Mouse (Mus musculus): ENCODE data around the gene Tbl3.

DNA sequence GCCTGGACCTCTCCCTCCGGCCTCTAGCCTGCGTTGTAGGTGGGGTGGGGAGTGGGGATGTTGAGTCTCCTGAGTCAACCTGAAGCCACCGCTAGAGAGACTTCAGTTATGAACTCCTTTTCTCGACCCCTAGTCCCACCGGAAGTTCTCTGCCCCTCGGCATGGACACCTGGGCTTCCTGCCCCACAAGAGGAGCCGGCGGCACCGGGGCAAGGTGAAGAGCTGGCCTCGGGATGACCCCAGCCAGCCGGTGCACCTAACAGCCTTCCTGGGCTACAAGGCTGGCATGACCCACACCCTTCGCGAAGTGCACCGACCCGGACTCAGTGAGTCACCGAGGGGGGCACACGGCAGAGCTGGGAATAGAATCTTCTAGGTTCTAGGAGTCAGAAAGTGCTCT lies 20.7 kb upstream of the Tbl3 start:
- TF ChIP-seq CTCF (IDR thresholded peaks at IDR 0.05 in 2 of 3, conservative IDR thresholded peaks at IDR 0.05 in 1 of 3; ENCODE audit: control insufficient read depth in 1 of 3, insufficient read depth in 1 of 3, low read depth in 2 of 3, low read length in 3 of 3, poor library complexity in 1 of 3, severe bottlenecking in 1 of 3) (no peak), MXI1 (IDR thresholded peaks at IDR 0.05; ENCODE audit: low read depth, low read length) (no peak), MEF2A (IDR thresholded peaks at IDR 0.05; ENCODE audit: extremely low read depth, insufficient replicate concordance, low read depth, low read length, poor library complexity, severe bottlenecking) (no peak), BHLHE40 (IDR thresholded peaks at IDR 0.05; ENCODE audit: borderline replicate concordance, low read depth, low read length) (no peak), POLR2A (IDR thresholded peaks at IDR 0.05; ENCODE audit: control insufficient read depth in 1 of 2, insufficient read depth in 1 of 2, low read depth in 1 of 2, low read length in 2 of 2, poor library complexity in 1 of 2) (no peak), ZNF384 (IDR thresholded peaks at IDR 0.05; ENCODE audit: low read depth, low read length) (no peak), POLR2AphosphoS5 (IDR thresholded peaks at IDR 0.05; ENCODE audit: borderline replicate concordance, low read depth, low read length) (no peak), TBP (IDR thresholded peaks at IDR 0.05; ENCODE audit: low read depth, low read length) (no peak), CHD2 (IDR thresholded peaks at IDR 0.05; ENCODE audit: low read length) (no peak), RCOR1 (IDR thresholded peaks at IDR 0.05; ENCODE audit: low read depth, low read length) (no peak), EP300 (IDR thresholded peaks at IDR 0.05; ENCODE audit: low read depth in 1 of 2, low read length in 2 of 2) (no peak)

Data from MEL (cell line).